Mouse (Mus musculus) thymus, postnatal 10 days (tissue): ENCODE results near the gene 2010315B03Rik.

ENCODE experiments used
- DNase-seq, 2 experiments: peaks; one replicate each; pipeline ENCODE4 v3.0.0; 2021; ENCODE audit warnings: low spot score in 2 of 2

The 2010315B03Rik gene

GRCm38 (mm10) chr9:124312171-124313142, at the start of gene 2010315B03Rik:
Gene 2010315B03Rik (minus strand): TSS chr9:124312696.
- DNase-seq, result peak; percentile 78 to 81

- no peak for DNase-seq
Measured at GRCm38 (mm10) chr9:124311502-124311901, 994 bp downstream of the 2010315B03Rik start.

- no peak for DNase-seq
Measured at GRCm38 (mm10) chr9:124288329-124288728, 24.2 kb downstream of the 2010315B03Rik start.

- DNase-seq, result peak; percentile 83 to 84
Measured at GRCm38 (mm10) chr9:124281912-124282686, 30.4 kb downstream of the 2010315B03Rik start.

GRCm38 (mm10) chr9:124281448-124281791, 31.1 kb downstream of the 2010315B03Rik start:
- DNase-seq, result no peak

GRCm38 (mm10) chr9:124280576-124281447, 31.7 kb downstream of the 2010315B03Rik start:
- DNase-seq, result no peak

- DNase-seq, result no peak
Measured at GRCm38 (mm10) chr9:124279300-124279699, 33.2 kb downstream of the 2010315B03Rik start.

- no peak for DNase-seq
Measured at GRCm38 (mm10) chr9:124275064-124275463, 37.4 kb downstream of the 2010315B03Rik start.

- no peak for DNase-seq
Measured at GRCm38 (mm10) chr9:124273172-124273571, 39.3 kb downstream of the 2010315B03Rik start.

GRCm38 (mm10) chr9:124267929-124268328, 44.6 kb downstream of the 2010315B03Rik start:
- no peak for DNase-seq

- DNase-seq, result no peak
Measured at GRCm38 (mm10) chr9:124267493-124267892, 45.0 kb downstream of the 2010315B03Rik start.

GRCm38 (mm10) chr9:124262987-124263717, 49.3 kb downstream of the 2010315B03Rik start:
- DNase-seq, result no peak

GRCm38 (mm10) chr9:124258067-124258556, 54.4 kb downstream of the 2010315B03Rik start:
- no peak for DNase-seq

GRCm38 (mm10) chr9:124257200-124258066, 55.1 kb downstream of the 2010315B03Rik start:
- peak in 1 of 2 experiments; percentile 58 for DNase-seq

GRCm38 (mm10) chr9:124256271-124257199, 56.0 kb downstream of the 2010315B03Rik start:
- DNase-seq, result peak in 1 of 2 experiments; percentile 50

- no peak for DNase-seq
Measured at GRCm38 (mm10) chr9:124251438-124251837, 61.1 kb downstream of the 2010315B03Rik start.
